Mouse (Mus musculus) gastrocnemius, adult 18-20 months (tissue): ENCODE data around the gene Fxyd7. TPM values are rescaled to one million over a fixed set of nuclear protein-coding genes. Genes with fewer than 3 reads are reported as not detected.
A peak's percentile ranks its signal among the peaks of the same experiment; 100 is the strongest.

ENCODE experiments used
- DNase-seq: peaks from one replicate; pipeline ENCODE4 v3.0.0; 2021; ENCODE audit warnings: low spot score
- long read RNA-seq, 2 experiments: library from polyadenylated mRNA; stranded (forward); transcript quantifications; one replicate each; pipeline ENCODE4 v2.0.0; 2021
- total RNA-seq, 2 experiments: library from RNA; stranded (reverse); gene quantifications; 2 replicates each; pipeline ENCODE4 v1.2.3; 2021

The Fxyd7 gene
- total RNA-seq = 1 to 10 TPM in 1 of 2 experiments, under 1 TPM in 1; 0.94 to 1.2 TPM
- long read RNA-seq, experiment 1 = 0 reads
- long read RNA-seq, experiment 2, partial matches to known transcripts = 1 of 1 reads
- long read RNA-seq, experiment 2, other reads (novel, unspliced or antisense) = 0 of 1 reads

GRCm38 (mm10) chr7:31051321-31052021 is at the start of gene Fxyd7:
Gene Fxyd7 (minus strand): TSS chr7:31051467.
- DNase-seq = no peak

GRCm38 (mm10) chr7:31100786-31101185 is 49.5 kb upstream of the Fxyd7 start:
- DNase-seq = no peak

GRCm38 (mm10) chr7:31099612-31099982 is 48.3 kb upstream of the Fxyd7 start:
- DNase-seq = no peak

- DNase-seq = no peak
Observed at GRCm38 (mm10) chr7:31098697-31099611, 47.7 kb upstream of the Fxyd7 start.

- peak; percentile 92 for DNase-seq
Observed at GRCm38 (mm10) chr7:31097583-31098248, 46.4 kb upstream of the Fxyd7 start.

- DNase-seq = no peak
Observed at GRCm38 (mm10) chr7:31096892-31097564, 45.8 kb upstream of the Fxyd7 start.

GRCm38 (mm10) chr7:31094774-31095501 is 43.7 kb upstream of the Fxyd7 start:
- no peak for DNase-seq

- no peak for DNase-seq
Observed at GRCm38 (mm10) chr7:31089721-31090120, 38.5 kb upstream of the Fxyd7 start.

GRCm38 (mm10) chr7:31088206-31088605 is 36.9 kb upstream of the Fxyd7 start:
- no peak for DNase-seq

- no peak for DNase-seq
Observed at GRCm38 (mm10) chr7:31087262-31087661, 36.0 kb upstream of the Fxyd7 start.

GRCm38 (mm10) chr7:31086175-31086755 is 35.0 kb upstream of the Fxyd7 start:
- DNase-seq = no peak

- DNase-seq = peak; percentile 56
Observed at GRCm38 (mm10) chr7:31085171-31085570, 33.9 kb upstream of the Fxyd7 start.

GRCm38 (mm10) chr7:31084140-31084539 is 32.9 kb upstream of the Fxyd7 start:
- no peak for DNase-seq

GRCm38 (mm10) chr7:31082831-31083588 is 31.7 kb upstream of the Fxyd7 start:
- DNase-seq = peak; percentile 88

- no peak for DNase-seq
Observed at GRCm38 (mm10) chr7:31082106-31082505, 30.8 kb upstream of the Fxyd7 start.

GRCm38 (mm10) chr7:31081106-31081505 is 29.8 kb upstream of the Fxyd7 start:
- DNase-seq = no peak

- no peak for DNase-seq
Observed at GRCm38 (mm10) chr7:31080611-31081010, 29.3 kb upstream of the Fxyd7 start.

- DNase-seq = no peak
Observed at GRCm38 (mm10) chr7:31079670-31080069, 28.4 kb upstream of the Fxyd7 start.

GRCm38 (mm10) chr7:31077885-31078445 is 26.7 kb upstream of the Fxyd7 start:
- DNase-seq = peak; percentile 58
